Mouse (Mus musculus): ENCODE results near the gene Fem1a.
A peak's percentile ranks its signal among the peaks of the same experiment; 100 is the strongest.
"Not testable (repeated sequence)": the region's sequence is repeated elsewhere in the genome, so short reads cannot be mapped to it uniquely, and the experiment has no call there.

Fem1a gene

DNA sequence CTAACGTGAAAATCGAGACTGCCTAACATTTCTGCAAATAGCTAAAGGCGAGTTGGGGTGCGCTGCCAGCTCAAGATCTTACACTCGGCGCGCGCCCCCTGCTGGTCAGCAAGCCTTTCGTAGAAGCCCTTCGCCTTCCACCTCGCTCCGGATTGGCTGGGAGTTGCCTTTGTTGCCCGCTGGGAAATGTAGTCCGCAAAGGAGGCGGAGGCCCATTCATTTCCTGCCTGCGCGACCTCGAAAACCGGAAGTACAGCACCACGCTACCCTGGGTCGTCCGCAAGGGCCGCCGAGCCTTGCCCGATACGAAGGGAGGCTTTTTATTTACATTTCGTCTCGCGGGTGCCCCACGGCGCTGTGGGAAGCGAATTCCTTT lies 759 bp upstream of the Fem1a start:
- peak; percentile 98 for DNase-seq

DNA sequence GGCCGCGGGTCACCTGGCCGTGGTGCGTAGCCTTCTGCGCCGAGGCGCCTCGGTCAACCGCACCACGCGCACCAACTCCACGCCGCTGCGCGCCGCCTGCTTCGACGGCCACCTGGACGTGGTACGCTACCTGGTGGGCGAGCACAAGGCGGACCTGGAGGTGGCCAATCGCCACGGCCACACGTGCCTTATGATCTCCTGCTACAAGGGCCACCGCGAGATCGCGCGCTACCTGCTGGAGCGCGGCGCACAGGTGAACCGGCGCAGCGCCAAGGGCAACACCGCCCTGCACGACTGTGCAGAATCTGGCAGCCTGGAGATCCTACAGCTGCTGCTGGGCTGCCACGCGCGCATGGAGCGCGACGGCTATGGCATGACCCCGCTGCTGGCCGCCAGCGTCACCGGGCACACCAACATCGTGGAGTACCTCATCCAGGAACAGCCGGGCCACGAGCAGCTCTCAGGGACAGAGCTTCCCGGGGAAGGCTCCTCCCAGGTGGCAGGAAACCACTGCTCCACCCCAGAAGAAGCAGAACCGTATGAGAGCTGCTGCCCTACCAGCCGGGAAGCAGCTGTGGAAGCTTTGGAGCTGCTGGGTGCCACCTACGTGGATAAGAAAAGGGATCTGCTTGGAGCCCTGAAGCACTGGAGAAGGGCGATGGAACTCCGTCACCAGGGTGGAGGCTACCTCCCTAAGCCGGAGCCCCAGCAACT lies 728 bp downstream of the Fem1a start:
- peak in 1 of 2 experiments; percentile 28 for DNase-seq

DNA sequence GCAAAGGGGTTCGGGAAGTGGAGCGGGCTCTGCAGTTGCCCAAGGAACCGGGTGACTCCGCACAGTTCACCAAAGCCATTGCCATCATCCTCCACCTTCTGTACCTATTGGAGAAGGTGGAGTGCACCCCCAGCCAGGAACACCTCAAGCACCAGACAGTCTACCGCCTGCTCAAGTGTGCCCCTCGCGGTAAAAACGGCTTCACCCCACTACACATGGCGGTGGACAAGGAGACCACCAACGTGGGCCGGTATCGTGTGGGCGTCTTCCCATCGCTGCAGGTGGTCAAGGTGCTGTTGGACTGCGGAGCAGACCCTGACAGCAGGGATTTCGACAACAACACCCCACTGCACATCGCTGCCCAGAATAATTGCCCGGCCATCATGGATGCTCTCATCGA lies 1.7 kb downstream of the Fem1a start:
- DNase-seq = not testable (repeated sequence)

GRCm38 (mm10) chr17:56258812-56259211 lies 2.2 kb downstream of the Fem1a start:
- DNase-seq = not testable (repeated sequence)

- no peak for DNase-seq
Measured at GRCm38 (mm10) chr17:56259301-56260037, 2.9 kb downstream of the Fem1a start.

DNA sequence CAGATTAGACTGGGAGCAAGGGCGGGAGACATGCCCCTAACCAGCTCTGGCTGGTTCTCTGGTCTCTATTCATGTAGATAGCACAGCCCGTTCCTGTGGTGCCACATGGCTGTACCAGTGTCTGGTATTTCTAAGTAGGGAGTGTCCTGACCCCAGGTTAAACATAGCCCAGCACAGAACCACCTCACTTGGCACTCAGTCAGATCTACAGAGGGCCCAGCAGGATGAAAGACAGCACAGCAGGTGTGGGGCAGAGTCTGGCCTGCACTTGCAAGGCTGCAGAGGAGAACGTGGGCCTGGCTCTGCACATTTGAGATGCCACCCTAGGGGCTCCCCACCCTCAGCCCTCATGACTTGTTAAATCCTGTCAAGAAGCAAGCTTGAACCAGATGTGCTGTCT lies 4.6 kb downstream of the Fem1a start:
- no peak for DNase-seq

DNA sequence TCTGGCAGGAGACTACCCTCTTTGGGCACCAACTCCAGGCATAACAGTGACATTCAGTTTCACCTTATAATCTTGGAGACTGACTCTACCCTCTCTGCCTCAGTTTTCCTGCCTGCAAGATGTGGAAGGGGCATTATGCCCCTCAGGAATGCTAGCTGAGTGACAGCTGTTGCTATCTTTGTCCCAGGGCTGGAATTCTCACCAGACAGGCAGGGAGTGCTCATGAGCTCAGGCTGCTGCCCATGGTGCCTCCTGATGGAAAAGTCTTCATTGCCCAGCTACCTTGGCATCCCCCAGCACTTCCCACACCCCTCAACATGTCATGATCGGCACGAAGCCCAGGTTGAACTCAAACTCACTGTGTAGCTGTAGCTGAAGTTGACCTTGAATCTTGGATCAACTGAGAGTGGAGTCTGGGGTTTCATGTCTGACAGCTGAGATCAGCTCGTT lies 6.1 kb downstream of the Fem1a start:
- DNase-seq = no peak

- DNase-seq = peak; percentile 82 to 84
Measured at GRCm38 (mm10) chr17:56264020-56264419, 7.4 kb downstream of the Fem1a start.

- peak; percentile 64 for DNase-seq
Measured at GRCm38 (mm10) chr17:56265011-56265410, 8.4 kb downstream of the Fem1a start.

GRCm38 (mm10) chr17:56265869-56266268 lies 9.3 kb downstream of the Fem1a start:
- DNase-seq = no peak

GRCm38 (mm10) chr17:56266271-56266670 lies 9.7 kb downstream of the Fem1a start:
- peak; percentile 88 to 92 for DNase-seq

- peak; percentile 65 to 71 for DNase-seq
Measured at GRCm38 (mm10) chr17:56269153-56269630, 12.6 kb downstream of the Fem1a start.

GRCm38 (mm10) chr17:56269741-56270140 lies 13.1 kb downstream of the Fem1a start:
- no peak for DNase-seq

DNA sequence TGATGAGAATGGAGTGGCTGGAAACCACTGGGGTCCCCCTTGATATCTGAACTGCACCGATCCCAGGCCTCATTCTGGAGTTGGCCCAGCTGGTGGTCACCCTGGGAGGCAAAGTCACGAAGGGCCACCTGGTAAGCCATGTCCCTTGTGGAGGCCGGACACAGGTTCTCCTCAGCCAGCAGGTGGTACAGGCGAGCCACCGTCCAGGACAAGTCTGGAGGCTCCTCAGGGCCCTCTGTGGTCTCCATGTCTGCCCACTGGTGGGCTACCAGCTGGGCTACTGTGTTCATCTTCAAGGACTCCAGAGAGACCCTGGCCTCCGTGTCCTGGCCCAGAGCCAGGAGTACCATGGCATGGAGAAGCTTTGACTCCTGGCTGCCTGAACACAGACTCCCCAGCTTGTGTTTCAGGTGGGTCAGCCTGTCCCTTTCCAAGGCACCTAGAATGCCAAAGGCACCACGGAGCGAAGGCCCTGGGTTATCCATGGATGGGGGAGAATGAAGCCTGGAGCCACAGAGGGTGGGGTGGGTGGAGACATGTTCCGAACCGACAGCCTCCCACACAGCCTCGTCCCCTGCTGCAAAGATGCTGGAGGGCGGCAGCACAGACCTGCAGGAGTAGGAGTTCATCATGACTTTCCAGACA lies 15.1 kb downstream of the Fem1a start:
- no peak for DNase-seq

DNA sequence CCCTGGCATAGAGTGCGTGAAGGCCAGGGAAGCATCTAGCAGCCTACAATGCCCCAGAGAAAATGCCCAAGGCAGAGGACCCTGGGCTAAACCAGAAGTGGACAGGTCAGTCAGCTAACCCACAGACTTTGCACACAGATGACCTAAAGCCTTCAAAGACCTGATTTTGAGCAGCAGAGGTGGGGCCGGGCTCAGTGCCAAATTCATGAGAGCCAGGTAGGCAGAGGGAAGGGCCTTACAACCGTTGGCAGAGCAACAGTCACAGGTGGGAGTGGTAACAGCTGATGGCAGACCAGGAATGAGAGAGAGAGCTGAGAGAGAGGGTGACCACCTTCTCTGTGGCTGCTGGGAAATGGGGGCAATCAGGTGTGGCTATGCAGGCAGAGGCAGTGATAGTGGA lies 16.0 kb downstream of the Fem1a start:
- DNase-seq = no peak

DNA sequence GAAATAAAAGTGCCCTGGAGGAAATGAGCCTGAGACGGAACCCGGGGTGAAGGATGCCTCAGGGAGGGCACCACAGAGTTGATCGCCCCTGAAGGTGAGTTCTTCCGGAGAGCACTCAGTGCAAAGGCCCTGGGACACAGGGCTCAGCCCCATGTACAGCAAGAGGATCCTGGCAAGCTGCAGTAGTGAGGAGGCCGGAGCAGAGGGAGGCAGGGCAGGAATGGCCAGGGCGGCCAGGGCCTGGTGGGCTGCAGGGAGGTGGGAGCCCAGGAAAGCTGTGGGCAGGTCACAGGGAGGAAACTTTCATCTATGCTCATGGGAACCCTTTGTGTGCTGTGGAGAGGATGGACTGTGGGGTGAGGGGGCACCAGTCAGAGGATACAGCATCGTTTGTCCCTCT lies 16.9 kb downstream of the Fem1a start:
- DNase-seq = no peak

GRCm38 (mm10) chr17:56273986-56274385 lies 17.4 kb downstream of the Fem1a start:
- no peak for DNase-seq

- DNase-seq = peak in 1 of 2 experiments; percentile 30
Measured at GRCm38 (mm10) chr17:56275842-56276480, 19.4 kb downstream of the Fem1a start.

- DNase-seq = peak; percentile 81 to 83
Measured at GRCm38 (mm10) chr17:56276643-56277566, 20.3 kb downstream of the Fem1a start, which contains the start of gene Ticam1. Gene Ticam1, minus strand, starts transcription at chr17:56276786.

DNA sequence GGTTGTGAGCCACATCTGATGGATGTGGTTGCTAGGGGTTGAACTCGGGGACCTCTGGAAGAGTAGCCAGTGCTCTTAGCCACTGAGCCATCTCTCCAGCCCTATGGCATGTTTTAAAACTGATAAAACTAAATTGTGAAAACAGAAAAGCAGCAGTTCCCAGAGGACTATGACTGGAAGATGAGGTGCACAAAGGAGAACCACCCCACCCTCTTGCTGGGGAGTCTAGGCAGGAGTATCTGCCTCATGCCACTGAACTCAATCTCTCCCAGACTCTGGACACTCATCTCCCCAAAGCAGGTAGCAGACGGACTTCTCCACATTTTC lies 20.9 kb downstream of the Fem1a start:
- DNase-seq = peak in 1 of 2 experiments; percentile 37

- DNase-seq = no peak
Measured at GRCm38 (mm10) chr17:56278340-56278739, 21.7 kb downstream of the Fem1a start.

All from B cell, adult 2 months (primary cell).